Mouse (Mus musculus): ENCODE measurements around the gene Golt1a. TPM values are rescaled to one million over a fixed set of nuclear protein-coding genes. Genes with fewer than 3 reads are reported as not detected.
"Not testable (repeated sequence)": the region's sequence is repeated elsewhere in the genome, so short reads cannot be mapped to it uniquely, and the experiment has no call there.

Golt1a gene
- polyA plus RNA-seq, 1 experiment from 2014 or later: not detected

- Histone ChIP-seq H3K9ac (replicated peaks; ENCODE audit: low read length) (no peak overlapping the region), H3K4me1 (ENCODE audit: control insufficient read depth, insufficient read depth, low read length) (no peaks in the 10 kb centered on the region), H3K27ac (replicated peaks; ENCODE audit: low read depth, low read length) (no peak overlapping the region), H3K9me3 (replicated peaks; ENCODE audit: control insufficient read depth, low read length) (no peaks in the 10 kb centered on the region), H3K4me2 (ENCODE audit: low read depth, low read length) (no peak overlapping the region), H3K36me3 (replicated peaks; ENCODE audit: control insufficient read depth, insufficient read depth, low read depth, low read length) (no peaks in the 10 kb centered on the region), H3K27me3 (ENCODE audit: control insufficient read depth, insufficient read depth, low read length) (peaks cover 2% of the 10 kb centered on the region; the same call in 1 of the 2 replicates), H3K4me3 (ENCODE audit: low read depth, low read length) (no peak overlapping the region)
- ATAC-seq (replicated peaks; ENCODE audit: insufficient number of reproducible peaks, low FRiP score, low TSS enrichment, low read depth): no peak
- DNase-seq (ENCODE audit: low spot score): no peak
- 78% methylated on average over 6 of the region's 6 CpGs for WGBS
Observed at GRCm38 (mm10) chr1:133333937-133334336, 24.3 kb downstream of the Golt1a start.

- ATAC-seq (replicated peaks; ENCODE audit: insufficient number of reproducible peaks, low FRiP score, low TSS enrichment, low read depth); H3K27me3 ChIP-seq (ENCODE audit: control insufficient read depth, insufficient read depth, low read length); DNase-seq (ENCODE audit: low spot score); H3K4me1 ChIP-seq (ENCODE audit: control insufficient read depth, insufficient read depth, low read length); H3K9ac ChIP-seq (replicated peaks; ENCODE audit: low read length); H3K4me2 ChIP-seq (ENCODE audit: low read depth, low read length); H3K36me3 ChIP-seq (replicated peaks; ENCODE audit: control insufficient read depth, insufficient read depth, low read depth, low read length); H3K9me3 ChIP-seq (replicated peaks; ENCODE audit: control insufficient read depth, low read length); H3K4me3 ChIP-seq (ENCODE audit: low read depth, low read length); H3K27ac ChIP-seq (replicated peaks; ENCODE audit: low read depth, low read length): not testable (repeated sequence)
- WGBS: 67% methylated on average over 1 of the region's 1 CpGs
Observed at GRCm38 (mm10) chr1:133340403-133340802, 30.8 kb downstream of the Golt1a start.

GRCm38 (mm10) chr1:133344357-133344756, 34.8 kb downstream of the Golt1a start:
- ATAC-seq (replicated peaks; ENCODE audit: insufficient number of reproducible peaks, low FRiP score, low TSS enrichment, low read depth) (no peak), DNase-seq (ENCODE audit: low spot score) (no peak)
- Histone ChIP-seq H3K9ac (replicated peaks; ENCODE audit: low read length) (no peak overlapping the region), H3K9me3 (replicated peaks; ENCODE audit: control insufficient read depth, low read length) (no peaks in the 10 kb centered on the region), H3K27ac (replicated peaks; ENCODE audit: low read depth, low read length) (no peak overlapping the region), H3K4me3 (ENCODE audit: low read depth, low read length) (no peak overlapping the region), H3K4me1 (ENCODE audit: control insufficient read depth, insufficient read depth, low read length) (no peaks in the 10 kb centered on the region), H3K27me3 (ENCODE audit: control insufficient read depth, insufficient read depth, low read length) (no peaks in the 10 kb centered on the region), H3K4me2 (ENCODE audit: low read depth, low read length) (no peak overlapping the region), H3K36me3 (replicated peaks; ENCODE audit: control insufficient read depth, insufficient read depth, low read depth, low read length) (no peaks in the 10 kb centered on the region)
- WGBS: 93% methylated on average over 2 of the region's 2 CpGs

- Histone ChIP-seq H3K4me3 (ENCODE audit: low read depth, low read length) (no peak overlapping the region), H3K27me3 (ENCODE audit: control insufficient read depth, insufficient read depth, low read length) (no peaks in the 10 kb centered on the region), H3K9ac (replicated peaks; ENCODE audit: low read length) (no peak overlapping the region), H3K4me2 (ENCODE audit: low read depth, low read length) (no peak overlapping the region), H3K4me1 (ENCODE audit: control insufficient read depth, insufficient read depth, low read length) (no peaks in the 10 kb centered on the region), H3K9me3 (replicated peaks; ENCODE audit: control insufficient read depth, low read length) (no peaks in the 10 kb centered on the region), H3K27ac (replicated peaks; ENCODE audit: low read depth, low read length) (no peak overlapping the region), H3K36me3 (replicated peaks; ENCODE audit: control insufficient read depth, insufficient read depth, low read depth, low read length) (no peaks in the 10 kb centered on the region)
- no peak for DNase-seq (ENCODE audit: low spot score)
- no peak for ATAC-seq (replicated peaks; ENCODE audit: insufficient number of reproducible peaks, low FRiP score, low TSS enrichment, low read depth)
- WGBS: 90% methylated on average over 9 of the region's 9 CpGs
Observed at GRCm38 (mm10) chr1:133346531-133346930, 36.9 kb downstream of the Golt1a start.

GRCm38 (mm10) chr1:133347226-133347625, 37.6 kb downstream of the Golt1a start:
- no peak for DNase-seq (ENCODE audit: low spot score)
- Histone ChIP-seq H3K9me3 (replicated peaks; ENCODE audit: control insufficient read depth, low read length) (no peaks in the 10 kb centered on the region), H3K4me2 (ENCODE audit: low read depth, low read length) (no peak overlapping the region), H3K27ac (replicated peaks; ENCODE audit: low read depth, low read length) (no peak overlapping the region), H3K9ac (replicated peaks; ENCODE audit: low read length) (no peak overlapping the region), H3K36me3 (replicated peaks; ENCODE audit: control insufficient read depth, insufficient read depth, low read depth, low read length) (no peaks in the 10 kb centered on the region), H3K27me3 (ENCODE audit: control insufficient read depth, insufficient read depth, low read length) (no peaks in the 10 kb centered on the region), H3K4me1 (ENCODE audit: control insufficient read depth, insufficient read depth, low read length) (no peaks in the 10 kb centered on the region), H3K4me3 (ENCODE audit: low read depth, low read length) (no peak overlapping the region)
- 78% methylated on average over 3 of the region's 3 CpGs for WGBS
- ATAC-seq (replicated peaks; ENCODE audit: insufficient number of reproducible peaks, low FRiP score, low TSS enrichment, low read depth): no peak

DNA sequence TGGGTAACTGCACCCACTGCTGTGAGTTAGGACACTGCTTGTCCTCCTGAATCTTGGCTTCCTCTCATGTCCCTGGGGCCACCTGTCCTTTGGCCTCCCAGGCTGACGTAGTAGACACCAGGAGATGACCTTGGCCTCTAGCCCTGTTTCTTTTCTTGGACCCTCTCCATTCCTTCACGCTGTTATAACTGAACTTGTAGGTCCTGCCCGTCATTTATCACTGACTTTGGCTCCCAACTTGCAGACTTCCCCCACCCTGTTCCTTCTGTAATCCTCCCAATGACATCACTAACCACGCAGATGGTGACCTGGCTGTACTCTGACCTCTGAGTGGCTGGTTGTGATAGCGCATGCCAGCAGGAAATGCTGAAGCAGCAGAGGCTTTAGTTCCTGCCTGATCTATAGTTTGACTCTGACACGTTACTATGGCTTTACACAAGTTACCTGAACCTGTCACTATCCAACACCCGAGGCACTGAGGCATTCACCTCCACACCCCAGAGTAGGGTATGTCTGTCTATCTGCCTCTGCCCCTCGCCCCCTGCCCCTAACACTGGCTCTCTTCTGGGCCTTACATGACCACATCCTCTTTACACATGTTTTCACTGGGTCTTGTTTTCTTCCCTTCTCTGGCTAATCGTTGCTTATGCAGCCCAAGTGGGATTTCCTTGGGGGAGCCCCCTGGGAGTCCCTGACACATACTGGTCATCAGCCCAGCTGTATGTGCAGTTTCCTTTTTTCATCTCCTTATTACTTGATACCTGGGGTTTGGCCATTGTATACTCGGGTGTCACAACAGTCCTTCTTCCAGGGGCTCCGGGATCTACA, 38.3 kb downstream of the Golt1a start:
- no peak for DNase-seq (ENCODE audit: low spot score)
- Histone ChIP-seq H3K4me3 (ENCODE audit: low read depth, low read length) (no peak overlapping the region), H3K9ac (replicated peaks; ENCODE audit: low read length) (no peak overlapping the region), H3K4me1 (ENCODE audit: control insufficient read depth, insufficient read depth, low read length) (no peaks in the 10 kb centered on the region), H3K9me3 (replicated peaks; ENCODE audit: control insufficient read depth, low read length) (no peaks in the 10 kb centered on the region), H3K27me3 (ENCODE audit: control insufficient read depth, insufficient read depth, low read length) (no peaks in the 10 kb centered on the region), H3K36me3 (replicated peaks; ENCODE audit: control insufficient read depth, insufficient read depth, low read depth, low read length) (no peaks in the 10 kb centered on the region), H3K4me2 (ENCODE audit: low read depth, low read length) (no peak overlapping the region), H3K27ac (replicated peaks; ENCODE audit: low read depth, low read length) (no peak overlapping the region)
- ATAC-seq (replicated peaks; ENCODE audit: insufficient number of reproducible peaks, low FRiP score, low TSS enrichment, low read depth): no peak
- 72% methylated on average over 11 of the region's 11 CpGs for WGBS

DNA sequence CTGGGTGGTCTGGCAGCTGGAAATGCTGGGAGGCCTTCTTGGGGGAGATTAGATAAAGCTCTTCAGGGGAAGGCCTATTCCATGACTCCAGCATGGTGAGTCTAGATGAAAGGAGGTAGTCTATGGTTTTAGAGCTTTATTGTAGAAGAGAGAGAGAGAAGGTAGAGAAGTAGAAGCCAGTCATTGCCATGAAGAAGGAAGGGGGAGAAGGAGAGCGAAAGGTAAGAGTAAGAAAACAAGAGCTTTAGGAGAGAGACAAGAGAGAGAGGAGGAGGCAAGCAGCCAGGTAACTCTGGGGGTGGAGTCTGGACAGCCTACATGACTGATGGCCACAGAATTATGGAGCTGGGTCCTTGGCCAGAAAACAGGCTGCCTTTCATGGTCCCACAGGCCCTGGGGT, 40.6 kb downstream of the Golt1a start, which contains the start of gene Ren1:
Gene Ren1, plus strand, starts transcription at position 301 of the 400 bp plus-strand sequence.
- no peak within 1 kb of the TSS for H3K9ac ChIP-seq (replicated peaks; ENCODE audit: low read length)
- no peak within 1 kb of the TSS for H3K4me3 ChIP-seq (ENCODE audit: low read depth, low read length)
- no peak within 1 kb of the TSS for H3K4me2 ChIP-seq (ENCODE audit: low read depth, low read length)
- H3K4me1 ChIP-seq (ENCODE audit: control insufficient read depth, insufficient read depth, low read length): no peaks in the 10 kb centered on the region
- no peaks in the 10 kb centered on the region for H3K27me3 ChIP-seq (ENCODE audit: control insufficient read depth, insufficient read depth, low read length)
- no peak for ATAC-seq (replicated peaks; ENCODE audit: insufficient number of reproducible peaks, low FRiP score, low TSS enrichment, low read depth)
- DNase-seq (ENCODE audit: low spot score): no peak
- 91% methylated on average over 1 of the region's 1 CpGs for WGBS
- no peak within 1 kb of the TSS for H3K27ac ChIP-seq (replicated peaks; ENCODE audit: low read depth, low read length)
- H3K36me3 ChIP-seq (replicated peaks; ENCODE audit: control insufficient read depth, insufficient read depth, low read depth, low read length): no peaks in the 10 kb centered on the region
- no peaks in the 10 kb centered on the region for H3K9me3 ChIP-seq (replicated peaks; ENCODE audit: control insufficient read depth, low read length)

DNA sequence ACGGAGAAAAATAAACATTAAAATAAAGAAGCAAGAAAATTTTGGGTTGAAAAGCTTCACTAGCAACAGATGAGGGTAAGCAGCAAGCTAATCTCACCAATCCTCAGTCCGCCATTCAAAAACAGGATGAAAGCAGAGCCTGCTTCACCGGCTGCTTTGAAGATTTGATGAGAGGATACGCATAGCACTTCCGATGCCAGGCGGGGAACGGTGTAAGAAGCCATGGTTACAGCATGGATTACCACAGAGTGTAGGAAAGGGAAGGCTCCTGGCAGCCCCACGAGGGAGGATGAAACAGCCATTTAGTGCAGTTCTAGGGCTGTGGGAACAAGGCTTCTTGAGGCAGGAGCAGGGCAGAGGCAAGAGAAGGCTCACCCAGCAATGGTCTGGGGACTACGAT, 42.2 kb downstream of the Golt1a start:
- no peaks in the 10 kb centered on the region for H3K9me3 ChIP-seq (replicated peaks; ENCODE audit: control insufficient read depth, low read length)
- ATAC-seq (replicated peaks; ENCODE audit: insufficient number of reproducible peaks, low FRiP score, low TSS enrichment, low read depth) (no peak), DNase-seq (ENCODE audit: low spot score) (peak; percentile 30)
- no peak overlapping the region for H3K4me2 ChIP-seq (ENCODE audit: low read depth, low read length)
- H3K4me3 ChIP-seq (ENCODE audit: low read depth, low read length): no peak overlapping the region
- H3K27ac ChIP-seq (replicated peaks; ENCODE audit: low read depth, low read length): no peak overlapping the region
- no peak overlapping the region for H3K9ac ChIP-seq (replicated peaks; ENCODE audit: low read length)
- no peaks in the 10 kb centered on the region; the same call in 1 of the 2 replicates for H3K4me1 ChIP-seq (ENCODE audit: control insufficient read depth, insufficient read depth, low read length)
- WGBS: 55% methylated on average over 9 of the region's 9 CpGs
- no peaks in the 10 kb centered on the region for H3K27me3 ChIP-seq (ENCODE audit: control insufficient read depth, insufficient read depth, low read length)
- H3K36me3 ChIP-seq (replicated peaks; ENCODE audit: control insufficient read depth, insufficient read depth, low read depth, low read length): no peaks in the 10 kb centered on the region
